Mouse (Mus musculus) stomach, embryonic 16.5 days (tissue): Measurements from ENCODE around the gene Sept3. TPM values are rescaled to one million over a fixed set of nuclear protein-coding genes. Genes with fewer than 3 reads are reported as not detected.

Experiments used
- ATAC-seq: fragments of 200-750 bp; cut with Nextera tagmentation; 2 replicates; pipeline ENCODE4 v1.8.0; 2017; ENCODE audit warnings: moderate number of reproducible peaks, moderate TSS enrichment; ENCODE audit not compliant: insufficient read depth, low FRiP score
- H3K27ac ChIP-seq: fragments of 300-500 bp; sonication (generic); 2 replicates; pipeline ENCODE4 v1.5.1; 2014; ENCODE audit warnings: low read length
- H3K27me3 ChIP-seq: fragments of 300-500 bp; sonication (generic); 2 replicates; pipeline ENCODE4 v1.6.1; 2014; ENCODE audit warnings: low read length, control low read depth, mixed read lengths; ENCODE audit not compliant: control insufficient read depth, insufficient read depth
- H3K36me3 ChIP-seq: fragments of 300-500 bp; sonication (generic); 2 replicates; pipeline ENCODE4 v1.6.1; 2014; ENCODE audit warnings: low read length; ENCODE audit not compliant: control insufficient read depth, insufficient read depth
- H3K4me1 ChIP-seq: fragments of 300-500 bp; sonication (generic); 2 replicates; pipeline ENCODE4 v1.6.1; 2014; ENCODE audit warnings: low read length, control low read depth, mixed read lengths; ENCODE audit not compliant: control insufficient read depth, insufficient read depth
- H3K4me2 ChIP-seq: fragments of 300-500 bp; sonication (generic); 2 replicates; pipeline ENCODE4 v1.6.1; 2014; ENCODE audit warnings: low read depth, low read length, mixed read lengths
- H3K4me3 ChIP-seq: fragments of 300-500 bp; sonication (generic); replicated peaks from 2 replicates; pipeline ENCODE4 v1.5.1; 2014; ENCODE audit warnings: mild to moderate bottlenecking, low read length
- H3K9ac ChIP-seq: fragments of 300-500 bp; sonication (generic); 2 replicates; pipeline ENCODE4 v1.6.1; 2014; ENCODE audit warnings: low read length
- H3K9me3 ChIP-seq: fragments of 300-500 bp; sonication (generic); replicated peaks from 2 replicates; pipeline ENCODE4 v1.6.1; 2016; ENCODE audit warnings: low read length, control low read depth; ENCODE audit not compliant: control insufficient read depth
- WGBS: fragments of 180-500 bp; shearing (Covaris S2); extraction: QIAGEN DNeasy Blood & Tissue Kit; methylation state at CpG from one replicate; pipeline ENCODE4 v1.1.7; 2014; 5-methylcytosine and 5-hydroxymethylcytosine counted together
- polyA plus RNA-seq: library from polyadenylated mRNA; unstranded; fragments of >200 nt; fragmentation: Nextera tagmentation; extraction: Ambion mirVana; gene quantifications from 2 replicates; pipeline ENCODE4 v1.2.1, GENCODE M21; 2015

The Sept3 gene
- polyA plus RNA-seq, 1 experiment from 2014 or later: 6.1 TPM

DNA sequence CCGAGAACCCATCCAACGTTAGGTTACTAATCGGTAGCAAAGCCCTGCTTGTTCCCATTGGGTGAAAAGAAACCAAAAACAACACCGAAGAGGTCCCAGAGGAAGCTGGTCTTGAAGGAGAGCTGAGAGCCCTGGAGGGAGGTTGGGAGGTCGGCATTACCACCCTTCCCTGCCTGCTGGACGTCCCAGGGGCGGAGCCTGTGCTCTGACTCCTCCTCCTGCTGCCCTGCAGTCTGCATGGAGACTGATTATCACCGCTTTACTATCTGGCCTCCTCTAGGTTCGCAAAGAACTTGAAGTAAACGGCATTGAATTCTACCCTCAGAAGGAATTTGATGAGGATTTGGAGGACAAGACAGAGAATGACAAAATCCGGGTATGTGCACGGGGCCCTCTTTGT, 11.5 kb downstream of the Sept3 start:
- no peaks in the 10 kb centered on the region for H3K27me3 ChIP-seq
- ATAC-seq: no peak
- H3K4me2 ChIP-seq: no peak overlapping the region
- H3K36me3 ChIP-seq: no peaks in the 10 kb centered on the region
- no peak overlapping the region for H3K4me3 ChIP-seq
- no peak overlapping the region for H3K9ac ChIP-seq
- H3K27ac ChIP-seq: no peak overlapping the region
- H3K4me1 ChIP-seq: no peaks in the 10 kb centered on the region
- WGBS: 62% methylated on average over 12 of the region's 12 CpGs
- H3K9me3 ChIP-seq: no peaks in the 10 kb centered on the region

GRCm38 (mm10) chr15:82290252-82290651, 15.6 kb downstream of the Sept3 start:
- Histone ChIP-seq H3K27me3 (no peaks in the 10 kb centered on the region), H3K9ac (no peak overlapping the region), H3K4me2 (no peak overlapping the region), H3K27ac (no peak overlapping the region), H3K9me3 (no peaks in the 10 kb centered on the region), H3K4me3 (no peak overlapping the region), H3K36me3 (no peaks in the 10 kb centered on the region), H3K4me1 (peaks cover 7% of the 10 kb centered on the region)
- ATAC-seq: no peak
- WGBS: 89% methylated on average over 7 of the region's 7 CpGs

GRCm38 (mm10) chr15:82292851-82293250, 18.2 kb downstream of the Sept3 start:
- no peak overlapping the region for H3K4me3 ChIP-seq
- no peak overlapping the region for H3K9ac ChIP-seq
- H3K4me1 ChIP-seq: peaks cover 7% of the 10 kb centered on the region
- H3K4me2 ChIP-seq: peak overlapping the region; percentile 30; the same call in 1 of the 2 replicates
- no peaks in the 10 kb centered on the region for H3K27me3 ChIP-seq
- H3K9me3 ChIP-seq: no peaks in the 10 kb centered on the region
- no peak overlapping the region for H3K27ac ChIP-seq
- 0 out of 2 replicates have a peak, but pooled peaks have one; percentile 33 for ATAC-seq
- H3K36me3 ChIP-seq: no peaks in the 10 kb centered on the region
- 19% methylated on average over 5 of the region's 5 CpGs for WGBS

GRCm38 (mm10) chr15:82293271-82293711, 18.6 kb downstream of the Sept3 start:
- Histone ChIP-seq H3K9me3 (no peaks in the 10 kb centered on the region), H3K36me3 (no peaks in the 10 kb centered on the region), H3K4me1 (peaks cover 7% of the 10 kb centered on the region), H3K27me3 (no peaks in the 10 kb centered on the region), H3K4me3 (0 out of 2 replicates have a peak overlapping the region, but pooled peaks have one; percentile 5), H3K27ac (no peak overlapping the region), H3K9ac (peak overlapping the region; percentile 10; the same call in 1 of the 2 replicates), H3K4me2 (peak overlapping the region; percentile 30)
- WGBS: 5% methylated on average over 7 of the region's 7 CpGs
- ATAC-seq: peak; percentile 80; the same call in 1 of the 2 replicates

DNA sequence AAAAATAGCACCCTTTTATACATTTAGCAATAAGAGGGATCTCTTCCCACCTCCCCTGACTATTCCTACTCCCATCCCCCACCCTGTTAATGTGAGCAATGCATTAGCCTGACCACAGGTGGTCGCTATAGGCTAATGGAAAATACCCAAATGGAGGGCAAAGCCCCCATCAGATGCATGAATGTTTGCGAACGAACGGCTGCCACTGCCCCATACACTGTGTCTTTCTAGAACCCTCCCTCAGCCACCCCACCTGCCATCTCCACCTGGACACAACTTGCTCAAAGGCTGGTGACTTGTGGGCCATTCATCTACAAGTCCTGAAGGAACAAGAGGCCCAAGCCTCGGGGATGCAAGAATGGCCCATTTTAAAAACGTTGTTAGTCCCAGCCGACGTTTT, 19.4 kb downstream of the Sept3 start:
- no peak for ATAC-seq
- Histone ChIP-seq H3K9me3 (no peaks in the 10 kb centered on the region), H3K27ac (no peak overlapping the region), H3K4me3 (no peak overlapping the region), H3K36me3 (no peaks in the 10 kb centered on the region), H3K27me3 (no peaks in the 10 kb centered on the region), H3K4me2 (no peak overlapping the region), H3K4me1 (peaks cover 7% of the 10 kb centered on the region), H3K9ac (no peak overlapping the region)
- WGBS: 27% methylated on average over 8 of the region's 8 CpGs

- Histone ChIP-seq H3K4me1 (no peaks in the 10 kb centered on the region), H3K27ac (no peak within 1 kb of the TSS), H3K27me3 (no peaks in the 10 kb centered on the region), H3K9ac (no peak within 1 kb of the TSS), H3K4me3 (0 out of 2 replicates have a peak within 1 kb of the TSS, but pooled peaks have one; percentile 8), H3K9me3 (no peaks in the 10 kb centered on the region), H3K4me2 (peak within 1 kb of the TSS; percentile 21; the same call in 1 of the 2 replicates), H3K36me3 (no peaks in the 10 kb centered on the region)
- peak; percentile 25; the same call in 1 of the 2 replicates for ATAC-seq
- WGBS: 56% methylated on average over 39 of the region's 39 CpGs
Observed at GRCm38 (mm10) chr15:82298764-82299561, 24.3 kb downstream of the Sept3 start, which contains the start of gene Wbp2nl. Gene Wbp2nl, plus strand, starts transcription at chr15:82298954.

DNA sequence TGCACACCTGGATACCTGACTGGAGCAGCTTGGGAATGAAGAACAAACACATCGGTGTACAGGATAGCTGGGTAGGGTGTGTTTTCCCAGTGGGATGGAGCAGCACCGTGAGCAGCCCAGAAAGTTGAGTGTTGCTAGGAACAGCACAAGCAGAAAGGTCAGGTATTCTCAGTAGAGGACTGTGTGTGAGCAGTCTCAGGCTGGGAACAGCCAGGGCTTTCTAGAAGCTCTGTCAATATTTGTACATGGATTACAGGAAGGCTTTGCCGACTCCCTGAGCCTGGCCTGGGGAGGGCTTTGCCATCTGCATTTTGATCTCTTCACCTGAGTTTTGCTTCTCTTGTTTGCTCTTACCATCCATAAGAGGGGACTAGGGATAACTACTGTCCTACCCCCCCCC, 32.4 kb downstream of the Sept3 start:
- Histone ChIP-seq H3K4me2 (no peak overlapping the region), H3K4me3 (no peak overlapping the region), H3K27me3 (no peaks in the 10 kb centered on the region), H3K4me1 (no peaks in the 10 kb centered on the region; the same call in 1 of the 2 replicates), H3K9ac (no peak overlapping the region), H3K36me3 (no peaks in the 10 kb centered on the region), H3K9me3 (no peaks in the 10 kb centered on the region), H3K27ac (peak overlapping the region; percentile 66)
- ATAC-seq: peak; percentile 94
- 59% methylated on average over 3 of the region's 3 CpGs for WGBS

DNA sequence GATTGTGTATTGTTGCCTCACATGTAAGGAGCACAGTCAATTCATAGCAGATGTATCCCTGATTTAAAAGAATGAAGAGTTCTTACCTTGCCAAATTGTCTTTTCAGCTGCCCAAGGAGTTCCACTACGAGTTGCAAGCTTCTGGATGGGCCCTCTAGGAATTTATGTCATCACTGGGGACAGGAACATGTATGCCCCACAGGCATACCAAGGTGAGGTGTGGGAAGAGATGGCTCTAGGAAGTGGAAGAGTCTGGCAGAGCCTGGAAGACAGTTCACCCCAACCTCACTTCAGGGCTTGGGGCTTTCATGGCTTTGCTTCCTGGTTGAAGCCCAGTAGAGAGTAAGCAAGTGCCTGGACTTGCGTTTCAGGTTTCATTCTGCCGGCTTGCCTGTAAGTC, 33.7 kb downstream of the Sept3 start:
- no peaks in the 10 kb centered on the region; the same call in 1 of the 2 replicates for H3K4me1 ChIP-seq
- no peaks in the 10 kb centered on the region for H3K36me3 ChIP-seq
- peak overlapping the region; percentile 25; the same call in 1 of the 2 replicates for H3K27ac ChIP-seq
- ATAC-seq: peak; percentile 48; the same call in 1 of the 2 replicates
- no peak overlapping the region for H3K9ac ChIP-seq
- no peaks in the 10 kb centered on the region for H3K27me3 ChIP-seq
- no peak overlapping the region for H3K4me2 ChIP-seq
- 41% methylated on average over 3 of the region's 3 CpGs for WGBS
- H3K9me3 ChIP-seq: no peaks in the 10 kb centered on the region
- H3K4me3 ChIP-seq: no peak overlapping the region

- Histone ChIP-seq H3K27me3 (no peaks in the 10 kb centered on the region), H3K36me3 (no peaks in the 10 kb centered on the region), H3K9ac (no peak overlapping the region), H3K27ac (no peak overlapping the region), H3K4me2 (no peak overlapping the region), H3K4me3 (no peak overlapping the region), H3K4me1 (no peaks in the 10 kb centered on the region), H3K9me3 (no peaks in the 10 kb centered on the region)
- WGBS: 83% methylated on average over 6 of the region's 6 CpGs
- ATAC-seq: no peak
Observed at GRCm38 (mm10) chr15:82317839-82318238, 43.1 kb downstream of the Sept3 start.
